Mouse (Mus musculus) kidney, adult 2 months (tissue): Measurements from ENCODE around the gene Dagla. TPM values are rescaled to one million over a fixed set of nuclear protein-coding genes. Genes with fewer than 3 reads are reported as not detected.
A peak's percentile ranks its signal among the peaks of the same experiment; 100 is the strongest.

Experiments
- DNase-seq: peaks from one replicate; pipeline ENCODE4 v3.0.0; 2021
- H3K27ac ChIP-seq: fragments of 200-500 bp; 2 replicates; pipeline ENCODE4 v1.5.1; 2012; ENCODE audit warnings: low read depth, low read length, control low read depth, inconsistent platforms; ENCODE audit not compliant: insufficient read depth
- H3K27me3 ChIP-seq: fragments of 200-500 bp; replicated peaks from 2 replicates; pipeline ENCODE4 v1.6.1; 2012; ENCODE audit warnings: mild to moderate bottlenecking, moderate library complexity, low read length, inconsistent platforms; ENCODE audit not compliant: control insufficient read depth, insufficient read depth
- H3K36me3 ChIP-seq: fragments of 200-500 bp; 2 replicates; pipeline ENCODE4 v1.6.1; 2012; ENCODE audit warnings: mild to moderate bottlenecking, moderate library complexity, low read length, inconsistent platforms; ENCODE audit not compliant: control insufficient read depth, insufficient read depth
- H3K4me1 ChIP-seq: fragments of 200-500 bp; 2 replicates; pipeline ENCODE4 v1.6.1; 2011; ENCODE audit warnings: low read length; ENCODE audit not compliant: control insufficient read depth, insufficient read depth
- H3K4me3 ChIP-seq: fragments of 200-500 bp; 2 replicates; pipeline ENCODE4 v1.5.1; 2011; ENCODE audit warnings: mild to moderate bottlenecking, low read depth, low read length, control low read depth; ENCODE audit not compliant: insufficient read depth
- CTCF ChIP-seq: fragments of 200-500 bp; conservative IDR thresholded peaks from 2 replicates; pipeline ENCODE4 v1.5.1; 2011; ENCODE audit warnings: low read depth, mild to moderate bottlenecking, control low read depth, low read length, moderate library complexity, mixed read lengths; ENCODE audit not compliant: insufficient read depth, insufficient read length
- POLR2A ChIP-seq: fragments of 200-500 bp; IDR thresholded peaks from one replicate; pipeline ENCODE4 v1.6.1; 2011; ENCODE audit warnings: low read depth, low read length, control low read depth
- WGBS: fragments of 180-500 bp; shearing (Covaris S2); methylation state at CpG from one replicate; pipeline ENCODE4 v1.1.7; 2018; 5-methylcytosine and 5-hydroxymethylcytosine counted together
- polyA plus RNA-seq: library from polyadenylated mRNA; depleted of rRNA; stranded (reverse); fragments of >200 nt; gene quantifications from 2 replicates; pipeline ENCODE4 v1.2.3, GENCODE M21; 2012

Gene Dagla
- polyA plus RNA-seq, 1 experiment: 7.0 TPM

GRCm38 (mm10) chr19:10307941-10308340 lies 3.3 kb upstream of the Dagla start:
- Histone ChIP-seq H3K4me1 (no peaks in the 10 kb centered on the region), H3K4me3 (no peak overlapping the region), H3K27me3 (no peaks in the 10 kb centered on the region), H3K27ac (no peak overlapping the region), H3K36me3 (no peaks in the 10 kb centered on the region)
- no peak for DNase-seq
- WGBS: 51% methylated on average over 6 of the region's 6 CpGs
- TF ChIP-seq CTCF (no peak), POLR2A (no peak)

- 88% methylated on average over 5 of the region's 5 CpGs for WGBS
- TF ChIP-seq POLR2A: no peak
- no peak for TF ChIP-seq CTCF
- H3K27ac ChIP-seq: no peak overlapping the region
- DNase-seq: no peak
- H3K4me1 ChIP-seq: no peaks in the 10 kb centered on the region
- H3K36me3 ChIP-seq: no peaks in the 10 kb centered on the region
- no peak overlapping the region for H3K4me3 ChIP-seq
- H3K27me3 ChIP-seq: no peaks in the 10 kb centered on the region
These were observed 2.7 kb upstream of the Dagla start for GRCm38 (mm10) chr19:10307351-10307750.

DNA sequence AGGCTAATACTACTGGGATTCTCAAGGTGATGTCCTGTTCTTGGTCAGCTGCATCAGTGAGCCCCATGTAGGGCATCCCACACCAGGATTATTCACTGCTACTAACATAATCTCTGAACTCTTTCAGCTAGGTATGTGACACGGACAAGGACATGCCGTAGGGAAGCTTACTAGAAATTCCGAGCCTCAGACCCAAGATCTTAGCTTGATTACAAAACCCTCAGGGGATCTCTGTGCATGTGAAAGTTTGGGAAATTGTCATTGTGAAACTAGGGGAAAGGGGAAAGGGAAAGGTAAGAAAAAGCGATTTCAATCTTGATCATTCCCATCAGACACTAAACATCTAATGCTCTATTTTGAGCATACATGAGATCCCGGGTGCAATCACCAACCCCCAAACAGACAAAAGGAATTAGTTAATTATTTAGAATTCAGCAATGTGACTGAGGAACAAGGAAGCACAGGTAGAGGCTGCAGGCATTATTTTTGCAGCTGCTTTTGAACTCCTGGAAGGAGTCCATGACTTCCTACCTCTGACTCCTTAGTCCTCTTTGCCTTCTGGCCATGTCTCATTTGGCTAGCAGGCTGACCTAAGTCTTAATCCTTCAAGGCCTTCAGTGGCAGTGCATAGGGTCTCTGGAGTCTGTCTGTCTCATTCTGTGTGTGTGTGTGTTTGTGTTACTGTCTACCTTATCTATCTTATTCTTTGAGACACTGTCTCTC lies 2.0 kb upstream of the Dagla start:
- TF ChIP-seq POLR2A (no peak), CTCF (no peak)
- no peak overlapping the region for H3K27ac ChIP-seq
- no peak for DNase-seq
- no peaks in the 10 kb centered on the region for H3K36me3 ChIP-seq
- H3K4me1 ChIP-seq: no peaks in the 10 kb centered on the region
- no peak overlapping the region for H3K4me3 ChIP-seq
- WGBS: 80% methylated on average over 5 of the region's 5 CpGs
- H3K27me3 ChIP-seq: no peaks in the 10 kb centered on the region

GRCm38 (mm10) chr19:10305640-10306039 lies 963 bp upstream of the Dagla start:
- 69% methylated on average over 12 of the region's 12 CpGs for WGBS
- Histone ChIP-seq H3K4me1 (no peaks in the 10 kb centered on the region), H3K27ac (no peak overlapping the region), H3K27me3 (no peaks in the 10 kb centered on the region), H3K4me3 (no peak overlapping the region), H3K36me3 (no peaks in the 10 kb centered on the region)
- no peak for TF ChIP-seq POLR2A
- TF ChIP-seq CTCF: no peak
- no peak for DNase-seq

- no peaks in the 10 kb centered on the region for H3K36me3 ChIP-seq
- TF ChIP-seq CTCF (no peak), POLR2A (no peak)
- DNase-seq: no peak
- peak overlapping the region; percentile 54 for H3K4me3 ChIP-seq
- no peaks in the 10 kb centered on the region for H3K27me3 ChIP-seq
- no peak overlapping the region for H3K27ac ChIP-seq
- WGBS: 6% methylated on average over 37 of the region's 37 CpGs
- no peaks in the 10 kb centered on the region for H3K4me1 ChIP-seq
These were observed 282 bp downstream of the Dagla start for GRCm38 (mm10) chr19:10304395-10304794.

- H3K27ac ChIP-seq: no peak overlapping the region
- WGBS: 50% methylated on average over 3 of the region's 3 CpGs
- no peaks in the 10 kb centered on the region for H3K27me3 ChIP-seq
- TF ChIP-seq POLR2A (no peak), CTCF (no peak)
- no peak for DNase-seq
- H3K4me3 ChIP-seq: no peak overlapping the region
- H3K36me3 ChIP-seq: no peaks in the 10 kb centered on the region
- no peaks in the 10 kb centered on the region for H3K4me1 ChIP-seq
These were observed 1.8 kb downstream of the Dagla start for GRCm38 (mm10) chr19:10302852-10303251.

DNA sequence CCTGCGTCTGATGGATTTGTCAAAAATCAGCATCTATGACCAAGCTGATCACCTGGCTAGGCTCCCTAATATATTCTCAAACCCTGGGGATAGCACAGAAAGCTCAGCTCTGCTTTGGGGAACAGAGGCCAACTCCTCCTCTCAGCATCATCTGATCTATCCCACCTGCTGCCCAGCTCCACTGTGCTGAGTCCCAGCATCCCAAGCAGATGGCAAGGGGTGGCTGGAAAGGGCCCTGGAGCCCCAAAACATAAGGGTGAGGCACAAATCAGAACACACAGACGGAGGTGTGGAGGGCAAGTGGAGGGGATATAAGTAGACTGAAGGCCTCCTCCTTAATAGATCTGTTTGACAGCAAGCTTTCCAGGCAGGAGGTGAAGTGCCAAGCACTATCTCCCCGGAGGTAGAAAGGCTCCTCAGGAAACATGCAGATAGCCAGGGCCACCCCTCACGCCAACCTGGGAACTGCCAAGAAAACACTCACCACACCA lies 2.8 kb downstream of the Dagla start:
- TF ChIP-seq CTCF (no peak), POLR2A (no peak)
- Histone ChIP-seq H3K4me1 (no peaks in the 10 kb centered on the region; the same call in 1 of the 2 replicates), H3K4me3 (no peak overlapping the region), H3K27ac (no peak overlapping the region), H3K27me3 (no peaks in the 10 kb centered on the region), H3K36me3 (no peaks in the 10 kb centered on the region)
- 77% methylated on average over 4 of the region's 4 CpGs for WGBS
- no peak for DNase-seq

- no peak for DNase-seq
- Histone ChIP-seq H3K27me3 (no peaks in the 10 kb centered on the region), H3K4me1 (no peaks in the 10 kb centered on the region; the same call in 1 of the 2 replicates), H3K4me3 (no peak overlapping the region), H3K27ac (no peak overlapping the region), H3K36me3 (no peaks in the 10 kb centered on the region)
- TF ChIP-seq POLR2A (no peak), CTCF (no peak)
- WGBS: 59% methylated on average over 11 of the region's 11 CpGs
These were observed 3.4 kb downstream of the Dagla start for GRCm38 (mm10) chr19:10301263-10301662.
